30 mouse cellular contexts compared by ENCODE assay signal in genomic region chr1:153215676-153216075, GRCm38 (mm10). TPM values are rescaled to one million over a fixed set of nuclear protein-coding genes. Genes with fewer than 3 reads are reported as not detected.
DNase-seq lines count a peak whose midpoint lies in the region; ATAC-seq and TF ChIP-seq lines count a peak whose summit lies in the region.
"Had no signal": no experiment of that assay in that cellular context is flagged by ENCODE, and none has a peak within 500 bp of the region (broad histone marks: within the 10 kb centered on the region; RNA-seq: fewer than 3 reads in every experiment).

No protein-coding gene starts in this region.

- no peak overlapping the region for H3K9ac ChIP-seq in ES-Bruce4 (ENCODE audit: low read depth, poor library complexity, severe bottlenecking)
- H3K9ac ChIP-seq: embryonic facial prominence, embryonic 12.5 days; embryonic facial prominence, embryonic 15.5 days; forebrain, postnatal 0 days; heart, embryonic 12.5 days; heart, embryonic 15.5 days; hindbrain, embryonic 14.5 days had no signal

- no peak overlapping the region for H3K4me3 ChIP-seq in ES-Bruce4 (ENCODE audit: low read depth, low read length)
- no peak overlapping the region for H3K4me3 ChIP-seq in thymus, adult 2 months (ENCODE audit: control insufficient read depth, insufficient read depth, low read length)
- H3K4me3 ChIP-seq: embryonic facial prominence, embryonic 12.5 days; embryonic facial prominence, embryonic 15.5 days; gastrocnemius, adult 2 months; heart, embryonic 12.5 days; heart, embryonic 15.5 days had no signal

- H3K36me3 ChIP-seq in ES-Bruce4 (ENCODE audit: control insufficient read depth, insufficient read depth, low read length, poor library complexity, severe bottlenecking): peaks cover 1% of the 10 kb centered on the region
- H3K36me3 ChIP-seq in thymus, adult 2 months (ENCODE audit: control insufficient read depth, insufficient read depth, low read length): no peaks in the 10 kb centered on the region

- TF ChIP-seq EP300 in ES-Bruce4 (IDR thresholded peaks at IDR 0.05; ENCODE audit: insufficient read depth, low read depth, low read length): no peak

- H3K9me3 ChIP-seq in ES-Bruce4 (replicated peaks; ENCODE audit: control insufficient read depth, insufficient read depth, low read length, poor library complexity, severe bottlenecking): no peaks in the 10 kb centered on the region
- H3K9me3 ChIP-seq: embryonic facial prominence, embryonic 12.5 days; embryonic facial prominence, embryonic 15.5 days; heart, embryonic 12.5 days; heart, embryonic 15.5 days had no signal

- H3K27ac ChIP-seq in ES-Bruce4 (ENCODE audit: insufficient read depth, low read length): 0 out of 2 replicates have a peak overlapping the region, but pooled peaks have one; percentile 2
- no peak overlapping the region for H3K27ac ChIP-seq in thymus, adult 2 months (ENCODE audit: control insufficient read depth, insufficient read depth, low read length)
- H3K27ac ChIP-seq: embryonic facial prominence, embryonic 12.5 days; embryonic facial prominence, embryonic 15.5 days; gastrocnemius, adult 2 months; heart, embryonic 15.5 days; hindbrain, embryonic 14.5 days; hindbrain, postnatal 0 days had no signal

- H3K27me3 ChIP-seq in ES-Bruce4 (ENCODE audit: control insufficient read depth, insufficient read depth, low read length, poor library complexity, severe bottlenecking): no peaks in the 10 kb centered on the region
- no peaks in the 10 kb centered on the region for H3K27me3 ChIP-seq in thymus, adult 2 months (ENCODE audit: control insufficient read depth, insufficient read depth, low read length)
- H3K27me3 ChIP-seq: CH12.LX; embryonic facial prominence, embryonic 12.5 days; embryonic facial prominence, embryonic 15.5 days; heart, embryonic 12.5 days; heart, embryonic 15.5 days had no signal

- ATAC-seq in megakaryocyte, adult 5-6 weeks (ENCODE audit: poor library complexity, severe bottlenecking): no peak
- ATAC-seq: forebrain, embryonic 14.5 days; forebrain, postnatal 0 days; hindbrain, postnatal 0 days; inflammation-experienced regulatory T-cells, adult 6 months had no signal

- peaks cover 8% of the 10 kb centered on the region for H3K4me1 ChIP-seq in ES-Bruce4 (ENCODE audit: control insufficient read depth, insufficient read depth, low read length)
- H3K4me1 ChIP-seq in thymus, adult 2 months (replicated peaks; ENCODE audit: control insufficient read depth, insufficient read depth, low read length): no peaks in the 10 kb centered on the region
- H3K4me1 ChIP-seq: embryonic facial prominence, embryonic 12.5 days; embryonic facial prominence, embryonic 15.5 days had no signal

- 57% methylated on average over 5 of the region's 5 CpGs for WGBS in thymus, adult 2 months

- peak; percentile 34 for DNase-seq in R1 (ENCODE audit: low read depth, low spot score)
- peak; percentile 34 for DNase-seq in thymus, adult 2 months
- DNase-seq in thymus, postnatal 25 days: peak; percentile 47
- DNase-seq in layer of hippocampus, adult 18-20 months (ENCODE audit: low spot score in 2 of 2): no peak
- no peak for DNase-seq in cerebellum, postnatal 25 days
- DNase-seq in urinary bladder, postnatal 10 days (ENCODE audit: low spot score): no peak
- DNase-seq: adrenal gland, adult 8-10 months; adrenal gland, postnatal 36 days; B cell, adult 2 months; cerebellum, adult 18-20 months; cerebellum, adult 9-10 months; cerebellum, postnatal 14 days; forebrain, postnatal 0 days; gastrocnemius, adult 2 months; gastrocnemius, postnatal 14 days; heart, adult 18-20 months; heart, postnatal 10 days; heart, postnatal 4 days had no signal

- TF ChIP-seq CTCF in ES-Bruce4 (IDR thresholded peaks at IDR 0.05; ENCODE audit: low read depth, low read length): no peak
- TF ChIP-seq CTCF in thymus, adult 2 months (IDR thresholded peaks at IDR 0.05; ENCODE audit: borderline replicate concordance, control insufficient read depth, extremely low read depth, insufficient read depth, low read length, poor library complexity): no peak

- TF ChIP-seq POLR2A in ES-Bruce4 (IDR thresholded peaks at IDR 0.05; ENCODE audit: insufficient read depth, low read length): no peak
- TF ChIP-seq POLR2A in thymus, adult 2 months (IDR thresholded peaks at IDR 0.05; ENCODE audit: control insufficient read depth, extremely low read depth, insufficient read depth, low read length, poor library complexity): no peak

RNA-seq across cellular contexts. Expression of gene Lamc2, which starts 29.4 kb away (rescaled TPM):
- 46.1 TPM in 2 replicates for polyA plus RNA-seq in ES-Bruce4 (2011; ENCODE audit: insufficient read depth, insufficient read length, low read depth, missing spikeins)
- polyA plus RNA-seq in thymus, adult 2 months (2012; rRNA removed): 9.9 and 11.4 TPM in 2 replicates
- total RNA-seq in megakaryocyte, adult 5-6 weeks (2015): not detected in 2 replicates
- total RNA-seq in megakaryocyte, adult 5-6 weeks (2017): not detected in 2 replicates
- total RNA-seq in layer of hippocampus, adult 18-20 months (2021): 1 to 10 TPM; 1.7 to 2.8 TPM
- total RNA-seq: common myeloid progenitor, adult 5-6 weeks had no signal

Comparison
In these comparisons a context has a peak if more than half of its experiments do, and no peak if none do; other contexts are left out.
1. DNase-seq: peak in R1 (single experiment), thymus, adult 2 months (single experiment) and thymus, postnatal 25 days (single experiment); none in layer of hippocampus, adult 18-20 months (0 of 2), cerebellum, postnatal 25 days (0 of 2) and urinary bladder, postnatal 10 days (single experiment).